Mouse (Mus musculus): ENCODE results near the gene D630003M21Rik. TPM values are rescaled to one million over a fixed set of nuclear protein-coding genes. Genes with fewer than 3 reads are reported as not detected.

Gene D630003M21Rik
- polyA plus RNA-seq, 1 experiment from 2014 or later = 1.7 TPM

DNA sequence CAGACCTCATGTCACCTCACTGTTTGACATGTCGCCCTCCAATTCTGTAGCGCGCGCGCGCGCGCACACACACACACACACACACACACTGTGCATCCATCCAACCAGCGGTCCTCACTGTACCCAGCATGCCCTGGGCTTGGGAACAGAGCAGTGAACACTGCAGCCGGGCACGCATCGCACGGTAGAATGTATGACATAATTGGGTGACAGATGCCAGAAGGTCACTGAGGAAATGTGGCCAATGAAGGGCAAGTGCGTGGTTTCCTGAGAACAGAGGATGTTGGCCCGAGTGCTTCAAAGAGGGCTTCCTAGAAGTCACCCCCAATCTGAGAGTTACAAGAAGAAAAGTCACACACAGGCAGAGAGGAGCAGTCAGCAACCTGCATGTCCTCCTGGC is 54.1 kb downstream of the D630003M21Rik start:
- H3K4me2 ChIP-seq (replicated peaks; ENCODE audit: low read depth) = no peak overlapping the region
- ATAC-seq (ENCODE audit: low FRiP score, low TSS enrichment) (no peak), DNase-seq (ENCODE audit: low spot score) (no peak)
- no peaks in the 10 kb centered on the region for H3K9me3 ChIP-seq (ENCODE audit: control insufficient read depth, low read length)
- no peaks in the 10 kb centered on the region for H3K27me3 ChIP-seq (ENCODE audit: control insufficient read depth, insufficient read depth, low read length)
- no peak overlapping the region for H3K9ac ChIP-seq (ENCODE audit: low read length)
- no peaks in the 10 kb centered on the region for H3K36me3 ChIP-seq (ENCODE audit: control insufficient read depth, insufficient read depth, low read length)
- WGBS = 83% methylated on average over 15 of the region's 15 CpGs
- no peak overlapping the region for H3K4me3 ChIP-seq (ENCODE audit: low read depth, low read length)
- H3K4me1 ChIP-seq (replicated peaks; ENCODE audit: control insufficient read depth, insufficient read depth) = no peaks in the 10 kb centered on the region
- H3K27ac ChIP-seq (replicated peaks) = no peak overlapping the region
- no peak for TF ChIP-seq EP300 (optimal IDR thresholded peaks at IDR 0.05)

DNA sequence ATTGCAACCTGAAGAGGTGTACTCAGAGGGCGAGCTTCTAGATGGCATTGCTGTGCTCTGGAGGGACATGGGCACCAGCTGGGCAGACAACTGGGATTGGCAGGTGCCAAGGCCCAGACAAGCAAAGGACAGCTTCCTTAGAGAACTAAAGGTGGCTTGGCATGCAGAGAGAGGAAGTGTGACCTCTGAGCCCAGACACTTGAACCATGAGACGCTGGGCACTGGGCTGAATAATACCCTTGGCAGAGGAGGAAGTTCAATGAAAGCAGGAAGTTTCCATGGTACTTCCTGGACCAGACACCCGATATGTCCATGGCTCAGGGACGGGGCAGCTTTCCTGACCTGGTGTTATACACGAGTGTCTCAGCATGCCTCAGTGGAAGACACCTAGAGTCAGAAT is 54.6 kb downstream of the D630003M21Rik start:
- 72% methylated on average over 5 of the region's 5 CpGs for WGBS
- H3K4me3 ChIP-seq (ENCODE audit: low read depth, low read length) = no peak overlapping the region
- H3K4me2 ChIP-seq (replicated peaks; ENCODE audit: low read depth) = no peak overlapping the region
- TF ChIP-seq CTCF (IDR thresholded peaks at IDR 0.05; ENCODE audit: low read depth) = no peak
- TF ChIP-seq EP300 (optimal IDR thresholded peaks at IDR 0.05) = no peak
- H3K9ac ChIP-seq (ENCODE audit: low read length) = no peak overlapping the region
- no peaks in the 10 kb centered on the region for H3K9me3 ChIP-seq (ENCODE audit: control insufficient read depth, low read length)
- no peak overlapping the region for H3K27ac ChIP-seq (replicated peaks)
- H3K36me3 ChIP-seq (ENCODE audit: control insufficient read depth, insufficient read depth, low read length) = no peaks in the 10 kb centered on the region
- no peak for ATAC-seq (ENCODE audit: low FRiP score, low TSS enrichment)
- no peaks in the 10 kb centered on the region for H3K4me1 ChIP-seq (replicated peaks; ENCODE audit: control insufficient read depth, insufficient read depth)
- no peak for DNase-seq (ENCODE audit: low spot score)
- H3K27me3 ChIP-seq (ENCODE audit: control insufficient read depth, insufficient read depth, low read length) = no peaks in the 10 kb centered on the region

- H3K4me2 ChIP-seq (replicated peaks; ENCODE audit: low read depth) = no peak overlapping the region
- DNase-seq (ENCODE audit: low spot score) (no peak), ATAC-seq (ENCODE audit: low FRiP score, low TSS enrichment) (no peak)
- H3K9me3 ChIP-seq (ENCODE audit: control insufficient read depth, low read length) = no peaks in the 10 kb centered on the region
- no peaks in the 10 kb centered on the region; the same call in 1 of the 2 replicates for H3K4me1 ChIP-seq (replicated peaks; ENCODE audit: control insufficient read depth, insufficient read depth)
- no peaks in the 10 kb centered on the region for H3K36me3 ChIP-seq (ENCODE audit: control insufficient read depth, insufficient read depth, low read length)
- H3K9ac ChIP-seq (ENCODE audit: low read length) = no peak overlapping the region
- no peak overlapping the region for H3K27ac ChIP-seq (replicated peaks)
- no peak overlapping the region for H3K4me3 ChIP-seq (ENCODE audit: low read depth, low read length)
- 83% methylated on average over 2 of the region's 2 CpGs for WGBS
- TF ChIP-seq CTCF (IDR thresholded peaks at IDR 0.05; ENCODE audit: low read depth) = no peak
- TF ChIP-seq EP300 (optimal IDR thresholded peaks at IDR 0.05) = no peak
- H3K27me3 ChIP-seq (ENCODE audit: control insufficient read depth, insufficient read depth, low read length) = no peaks in the 10 kb centered on the region
Observed at GRCm38 (mm10) chr2:158170394-158170793, 58.6 kb downstream of the D630003M21Rik start.

DNA sequence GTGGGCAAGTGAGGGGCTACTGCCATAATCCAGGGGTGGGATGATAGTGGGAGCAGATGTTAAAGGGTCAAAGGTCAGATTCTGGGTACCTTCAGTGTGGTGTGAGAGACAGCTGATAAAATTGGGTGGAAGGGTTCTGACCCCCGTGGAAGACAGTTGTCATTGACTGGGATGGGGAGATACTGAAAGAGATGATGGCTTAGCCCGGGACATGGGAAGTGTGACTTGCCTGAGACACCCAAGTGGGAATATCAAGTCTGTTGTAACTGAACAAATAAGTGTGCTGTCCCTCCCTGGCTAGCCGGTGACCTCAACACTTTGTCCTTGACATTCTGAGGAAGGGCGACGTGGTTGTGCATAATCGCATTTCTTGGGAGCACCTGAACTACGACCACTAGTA is 59.3 kb downstream of the D630003M21Rik start:
- no peak overlapping the region for H3K27ac ChIP-seq (replicated peaks)
- H3K4me3 ChIP-seq (ENCODE audit: low read depth, low read length) = no peak overlapping the region
- TF ChIP-seq CTCF (IDR thresholded peaks at IDR 0.05; ENCODE audit: low read depth) = no peak
- no peak for TF ChIP-seq EP300 (optimal IDR thresholded peaks at IDR 0.05)
- no peaks in the 10 kb centered on the region; the same call in 1 of the 2 replicates for H3K4me1 ChIP-seq (replicated peaks; ENCODE audit: control insufficient read depth, insufficient read depth)
- no peak overlapping the region for H3K9ac ChIP-seq (ENCODE audit: low read length)
- DNase-seq (ENCODE audit: low spot score) (no peak), ATAC-seq (ENCODE audit: low FRiP score, low TSS enrichment) (no peak)
- no peaks in the 10 kb centered on the region for H3K9me3 ChIP-seq (ENCODE audit: control insufficient read depth, low read length)
- no peaks in the 10 kb centered on the region for H3K27me3 ChIP-seq (ENCODE audit: control insufficient read depth, insufficient read depth, low read length)
- 85% methylated on average over 7 of the region's 7 CpGs for WGBS
- H3K4me2 ChIP-seq (replicated peaks; ENCODE audit: low read depth) = no peak overlapping the region
- no peaks in the 10 kb centered on the region for H3K36me3 ChIP-seq (ENCODE audit: control insufficient read depth, insufficient read depth, low read length)

GRCm38 (mm10) chr2:158169351-158169750 is 59.7 kb downstream of the D630003M21Rik start:
- H3K27me3 ChIP-seq (ENCODE audit: control insufficient read depth, insufficient read depth, low read length) = no peaks in the 10 kb centered on the region
- H3K9ac ChIP-seq (ENCODE audit: low read length) = no peak overlapping the region
- H3K4me3 ChIP-seq (ENCODE audit: low read depth, low read length) = no peak overlapping the region
- H3K9me3 ChIP-seq (ENCODE audit: control insufficient read depth, low read length) = no peaks in the 10 kb centered on the region
- H3K27ac ChIP-seq (replicated peaks) = no peak overlapping the region; the same call in 1 of the 2 replicates
- H3K4me2 ChIP-seq (replicated peaks; ENCODE audit: low read depth) = no peak overlapping the region
- no peaks in the 10 kb centered on the region; the same call in 1 of the 2 replicates for H3K4me1 ChIP-seq (replicated peaks; ENCODE audit: control insufficient read depth, insufficient read depth)
- 62% methylated on average over 6 of the region's 6 CpGs for WGBS
- DNase-seq (ENCODE audit: low spot score) (no peak), ATAC-seq (ENCODE audit: low FRiP score, low TSS enrichment) (no peak)
- TF ChIP-seq CTCF (IDR thresholded peaks at IDR 0.05; ENCODE audit: low read depth) (no peak), EP300 (optimal IDR thresholded peaks at IDR 0.05) (no peak)
- no peaks in the 10 kb centered on the region for H3K36me3 ChIP-seq (ENCODE audit: control insufficient read depth, insufficient read depth, low read length)

DNA sequence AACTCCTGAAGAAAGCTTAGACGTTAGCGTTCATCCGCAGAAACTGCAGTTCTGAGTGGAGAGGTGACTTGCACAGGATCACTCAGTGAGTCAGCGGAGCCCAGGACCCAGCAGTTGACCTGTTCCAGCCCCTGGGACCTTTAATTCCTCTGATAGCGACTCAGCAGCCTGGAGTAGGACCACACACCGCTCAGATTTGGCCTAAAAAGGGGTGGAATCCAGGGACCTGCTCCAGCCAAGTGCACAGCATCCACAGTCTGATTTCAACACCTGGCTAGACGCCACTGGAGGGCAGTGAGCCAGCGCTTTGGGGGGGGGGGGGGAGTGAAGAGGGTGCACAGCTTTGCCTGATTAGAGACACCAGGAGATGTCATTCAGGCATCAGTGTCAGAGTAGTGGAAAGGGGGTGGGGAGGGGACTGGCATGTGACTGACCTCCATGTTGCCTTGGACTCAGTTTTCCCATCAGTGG is 60.2 kb downstream of the D630003M21Rik start:
- no peaks in the 10 kb centered on the region for H3K36me3 ChIP-seq (ENCODE audit: control insufficient read depth, insufficient read depth, low read length)
- no peaks in the 10 kb centered on the region for H3K27me3 ChIP-seq (ENCODE audit: control insufficient read depth, insufficient read depth, low read length)
- H3K9me3 ChIP-seq (ENCODE audit: control insufficient read depth, low read length) = no peaks in the 10 kb centered on the region
- no peak overlapping the region for H3K9ac ChIP-seq (ENCODE audit: low read length)
- DNase-seq (ENCODE audit: low spot score) = no peak
- peak; percentile 74; the same call in 1 of the 2 replicates for ATAC-seq (ENCODE audit: low FRiP score, low TSS enrichment)
- WGBS = 39% methylated on average over 8 of the region's 8 CpGs
- no peak overlapping the region for H3K4me2 ChIP-seq (replicated peaks; ENCODE audit: low read depth)
- TF ChIP-seq CTCF (IDR thresholded peaks at IDR 0.05; ENCODE audit: low read depth) (no peak), EP300 (optimal IDR thresholded peaks at IDR 0.05) (no peak)
- H3K27ac ChIP-seq (replicated peaks) = 0 out of 2 replicates have a peak overlapping the region, but pooled peaks have one; percentile 18
- H3K4me3 ChIP-seq (ENCODE audit: low read depth, low read length) = no peak overlapping the region
- H3K4me1 ChIP-seq (replicated peaks; ENCODE audit: control insufficient read depth, insufficient read depth) = no peaks in the 10 kb centered on the region; the same call in 1 of the 2 replicates
